Comparison of ENCODE assay signal across 8 mouse cellular contexts in the genomic region with DNA sequence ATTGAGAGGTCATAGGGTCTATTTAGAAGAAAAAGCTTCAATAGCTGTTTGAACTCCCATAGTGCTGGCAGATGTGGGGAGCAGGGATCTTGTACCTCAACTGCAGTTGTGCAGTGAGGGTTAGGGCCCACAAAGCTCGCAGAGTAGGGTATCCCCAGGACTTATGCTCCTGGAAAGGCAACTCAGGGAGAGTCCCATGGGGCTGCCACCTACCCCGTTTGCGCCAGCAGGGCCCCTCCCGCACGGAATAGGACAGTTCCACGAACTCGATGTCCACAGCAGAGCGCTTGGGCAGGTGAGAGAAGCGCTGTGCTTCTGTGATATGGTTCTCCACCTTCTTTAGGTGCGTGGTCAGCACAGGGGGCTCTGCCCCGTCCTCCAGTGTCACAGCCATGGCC. TPM values are rescaled to one million over a fixed set of nuclear protein-coding genes. Genes with fewer than 3 reads are reported as not detected.
DNase-seq lines count a peak whose midpoint lies in the region; ATAC-seq and TF ChIP-seq lines count a peak whose summit lies in the region.

No protein-coding gene starts in this region.

- H3K9ac ChIP-seq in forebrain, postnatal 0 days = peak overlapping the region; percentile 90

- 9% methylated on average over 11 of the region's 11 CpGs for WGBS in forebrain, postnatal 0 days

- no peaks in the 10 kb centered on the region for H3K27me3 ChIP-seq in G1E (ENCODE audit: insufficient read depth, low read length)
- H3K27me3 ChIP-seq in forebrain, postnatal 0 days (ENCODE audit: insufficient read depth, low read length) = no peaks in the 10 kb centered on the region

- no peak overlapping the region for H3K27ac ChIP-seq in gastrocnemius, adult 2 months
- peak overlapping the region; percentile 77 for H3K27ac ChIP-seq in forebrain, postnatal 0 days (ENCODE audit: low read depth, low read length)

- intact Hi-C loops in gastrocnemius, adult 2 months (cut with DNase I) = no loop called here

- H3K9me3 ChIP-seq in G1E (replicated peaks) = peaks cover 7% of the 10 kb centered on the region
- no peaks in the 10 kb centered on the region for H3K9me3 ChIP-seq in forebrain, postnatal 0 days (ENCODE audit: low read length)

- H3K4me2 ChIP-seq in forebrain, postnatal 0 days (ENCODE audit: low read depth) = peak overlapping the region; percentile 77

- no peak for DNase-seq in gastrocnemius, adult 2 months
- DNase-seq in gastrocnemius, adult 18-20 months (ENCODE audit: low spot score) = no peak
- DNase-seq in G1E (ENCODE audit: low spot score) = peak; percentile 33
- peak; percentile 28 for DNase-seq in forebrain, postnatal 0 days
- DNase-seq in layer of hippocampus, adult 11-12 months (ENCODE audit: low spot score) = no peak
- DNase-seq in layer of hippocampus, adult 8-10 months (ENCODE audit: low spot score in 2 of 2) = no peak
- no peak for DNase-seq in adrenal gland, adult 8-10 months

- H3K4me3 ChIP-seq in gastrocnemius, adult 2 months = peak overlapping the region; percentile 78
- peak overlapping the region; percentile 98 for H3K4me3 ChIP-seq in G1E (ENCODE audit: low read depth, low read length)
- H3K4me3 ChIP-seq in forebrain, postnatal 0 days (ENCODE audit: low read depth, low read length) = peak overlapping the region; percentile 88

- ATAC-seq in G1E (ENCODE audit: extremely low read depth, insufficient number of reproducible peaks, low FRiP score, poor library complexity, severe bottlenecking) = no peak
- peak; percentile 7; the same call in 1 of the 2 replicates for ATAC-seq in forebrain, postnatal 0 days
- ATAC-seq in megakaryocyte, adult 5-6 weeks (ENCODE audit: poor library complexity, severe bottlenecking) = 0 out of 2 replicates have a peak, but pooled peaks have one; percentile 5

- TF ChIP-seq CTCF in gastrocnemius, adult 2 months (IDR thresholded peaks at IDR 0.05) = no peak
- no peak for TF ChIP-seq CTCF in G1E (IDR thresholded peaks at IDR 0.05; ENCODE audit: low read depth, low read length)
- no peak for TF ChIP-seq CTCF in forebrain, postnatal 0 days (IDR thresholded peaks at IDR 0.05; ENCODE audit: low read depth)

- peaks cover 74% of the 10 kb centered on the region for H3K4me1 ChIP-seq in G1E (ENCODE audit: insufficient read depth, low read depth, low read length)
- H3K4me1 ChIP-seq in forebrain, postnatal 0 days (ENCODE audit: insufficient read depth) = peaks cover 11% of the 10 kb centered on the region; the same call in 1 of the 2 replicates

- peaks cover 54% of the 10 kb centered on the region for H3K36me3 ChIP-seq in G1E (replicated peaks)
- H3K36me3 ChIP-seq in forebrain, postnatal 0 days (ENCODE audit: insufficient read depth) = peaks cover 14% of the 10 kb centered on the region; the same call in 1 of the 2 replicates

RNA-seq across cellular contexts. Expression of a gene that starts 1.4 kb away (rescaled TPM):
- total RNA-seq in gastrocnemius, adult 2 months (2021) = under 1 TPM; 0.28 to 0.97 TPM
- under 1 TPM; 0.32 to 0.59 TPM for total RNA-seq in gastrocnemius, adult 18-20 months (2021)
- 29.1 and 58.5 TPM in 2 replicates for total RNA-seq in G1E (2014; fragmentation: Nextera tagmentation)
- total RNA-seq in G1E (2017) = 1.8 and 3.6 TPM in 2 replicates
- polyA plus RNA-seq in G1E (2012) = 18.4 and 20.3 TPM in 2 replicates
- 30.6 and 45.2 TPM in 2 replicates for total RNA-seq in forebrain, postnatal 0 days (2014; rRNA removed)
- polyA plus RNA-seq in forebrain, postnatal 0 days (2015; fragmentation: Nextera tagmentation; extraction: Ambion mirVana) = 15.2 and 20.4 TPM in 2 replicates
- 1.3 and 3.9 TPM in 2 replicates for total RNA-seq in megakaryocyte, adult 5-6 weeks (2015)
- 1.1 and 1.7 TPM in 2 replicates for total RNA-seq in megakaryocyte, adult 5-6 weeks (2017)
- 10 to 100 TPM; 69.2 to 77.6 (median 71.1) TPM for total RNA-seq in layer of hippocampus, adult 8-10 months (2022)
- total RNA-seq in adrenal gland, adult 8-10 months (2022) = 10 to 100 TPM; 39.3 to 51.3 (median 42.1) TPM

RNA-seq across cellular contexts. Expression of a gene that starts 18.5 kb away (rescaled TPM):
- total RNA-seq in gastrocnemius, adult 2 months (2021) = 1 to 10 TPM; 6.3 to 6.8 TPM
- 1 to 10 TPM; 5.2 TPM for total RNA-seq in gastrocnemius, adult 18-20 months (2021)
- total RNA-seq in G1E (2014; fragmentation: Nextera tagmentation) (26.3 and 46.1 TPM in 2 replicates), G1E (2017) (22.0 and 23.1 TPM in 2 replicates)
- 5.4 and 8.4 TPM in 2 replicates for polyA plus RNA-seq in G1E (2012)
- total RNA-seq in forebrain, postnatal 0 days (2014; rRNA removed) = 24.4 and 29.5 TPM in 2 replicates
- 10.7 and 14.2 TPM in 2 replicates for polyA plus RNA-seq in forebrain, postnatal 0 days (2015; fragmentation: Nextera tagmentation; extraction: Ambion mirVana)
- 12.3 and 18.4 TPM in 2 replicates for total RNA-seq in megakaryocyte, adult 5-6 weeks (2015)
- 13.1 and 15.3 TPM in 2 replicates for total RNA-seq in megakaryocyte, adult 5-6 weeks (2017)
- 10 to 100 TPM; 32.0 to 40.3 (median 38.4) TPM for total RNA-seq in layer of hippocampus, adult 8-10 months (2022)
- 10 to 100 TPM; 20.3 to 44.4 (median 31.8) TPM for total RNA-seq in adrenal gland, adult 8-10 months (2022)

RNA-seq across cellular contexts. Expression of a gene that starts 18.6 kb away (rescaled TPM):
- 10 to 100 TPM; 19.2 to 20.8 TPM for total RNA-seq in gastrocnemius, adult 2 months (2021)
- total RNA-seq in gastrocnemius, adult 18-20 months (2021) = 10 to 100 TPM; 21.7 to 21.8 TPM
- total RNA-seq in G1E (2014; fragmentation: Nextera tagmentation) (not detected in 2 replicates), G1E (2017) (0.05 TPM in 1 of 2 replicates, not detected in the other)
- polyA plus RNA-seq in G1E (2012) = 0.02 and 0.03 TPM in 2 replicates
- 5.8 and 5.9 TPM in 2 replicates for total RNA-seq in forebrain, postnatal 0 days (2014; rRNA removed)
- 5.7 and 7.1 TPM in 2 replicates for polyA plus RNA-seq in forebrain, postnatal 0 days (2015; fragmentation: Nextera tagmentation; extraction: Ambion mirVana)
- total RNA-seq in megakaryocyte, adult 5-6 weeks (2015) = 9.5 and 13.1 TPM in 2 replicates
- total RNA-seq in megakaryocyte, adult 5-6 weeks (2017) = 12.1 and 12.4 TPM in 2 replicates
- 10 to 100 TPM in 3 of 4 experiments, 1 to 10 TPM in 1; 8.7 to 13.1 (median 10.5) TPM for total RNA-seq in layer of hippocampus, adult 8-10 months (2022)
- total RNA-seq in adrenal gland, adult 8-10 months (2022) = 10 to 100 TPM; 27.6 to 41.8 (median 34.2) TPM

RNA-seq across cellular contexts. Expression of a gene that starts 33.1 kb away (rescaled TPM):
- 10 to 100 TPM; 14.9 to 17.8 TPM for total RNA-seq in gastrocnemius, adult 2 months (2021)
- 10 to 100 TPM; 14.1 to 14.8 TPM for total RNA-seq in gastrocnemius, adult 18-20 months (2021)
- total RNA-seq in G1E (2014; fragmentation: Nextera tagmentation) = 9.5 and 19.3 TPM in 2 replicates
- total RNA-seq in G1E (2017) = 6.3 TPM in 2 replicates
- polyA plus RNA-seq in G1E (2012) = 35.8 and 40.9 TPM in 2 replicates
- 42.9 and 54.2 TPM in 2 replicates for total RNA-seq in forebrain, postnatal 0 days (2014; rRNA removed)
- polyA plus RNA-seq in forebrain, postnatal 0 days (2015; fragmentation: Nextera tagmentation; extraction: Ambion mirVana) = 26.2 and 33.2 TPM in 2 replicates
- 12.0 and 16.4 TPM in 2 replicates for total RNA-seq in megakaryocyte, adult 5-6 weeks (2015)
- 11.0 and 13.4 TPM in 2 replicates for total RNA-seq in megakaryocyte, adult 5-6 weeks (2017)
- 100 to 1,000 TPM; 177 to 228 (median 205) TPM for total RNA-seq in layer of hippocampus, adult 8-10 months (2022)
- total RNA-seq in adrenal gland, adult 8-10 months (2022) = 10 to 100 TPM; 42.6 to 60.5 (median 49.9) TPM

RNA-seq across cellular contexts. Expression of a gene that starts 35.7 kb away (rescaled TPM):
- total RNA-seq in gastrocnemius, adult 2 months (2021) = 1 to 10 TPM in 1 of 2 experiments, under 1 TPM in 1; 0.97 to 1.6 TPM
- total RNA-seq in gastrocnemius, adult 18-20 months (2021) = 1 to 10 TPM; 1.1 to 1.4 TPM
- total RNA-seq in G1E (2014; fragmentation: Nextera tagmentation) (not detected in 2 replicates), G1E (2017) (not detected in 2 replicates)
- not detected in 2 replicates for polyA plus RNA-seq in G1E (2012)
- 0.33 and 1.0 TPM in 2 replicates for total RNA-seq in forebrain, postnatal 0 days (2014; rRNA removed)
- 0.43 and 1.0 TPM in 2 replicates for polyA plus RNA-seq in forebrain, postnatal 0 days (2015; fragmentation: Nextera tagmentation; extraction: Ambion mirVana)
- 0.07 and 0.34 TPM in 2 replicates for total RNA-seq in megakaryocyte, adult 5-6 weeks (2015)
- not detected in 2 replicates for total RNA-seq in megakaryocyte, adult 5-6 weeks (2017)
- 1 to 10 TPM in 3 of 4 experiments, under 1 TPM in 1; 0.49 to 2.0 (median 1.1) TPM for total RNA-seq in layer of hippocampus, adult 8-10 months (2022)
- under 1 TPM in 3 of 4 experiments, not detected in 1; 0.24 to 0.27 (median 0.25) TPM for total RNA-seq in adrenal gland, adult 8-10 months (2022)

Comparison
In these comparisons a context has a peak if more than half of its experiments do, and no peak if none do; other contexts are left out.
1. DNase-seq: peak in G1E (single experiment) and forebrain, postnatal 0 days (single experiment); none in gastrocnemius, adult 2 months (single experiment), gastrocnemius, adult 18-20 months (single experiment), layer of hippocampus, adult 11-12 months (single experiment), layer of hippocampus, adult 8-10 months (0 of 2) and adrenal gland, adult 8-10 months (single experiment).
2. Peak in every context shown above with its lines, with median percentiles within 50 percentile points of each other: H3K4me3 ChIP-seq.